Mouse (Mus musculus) liver, embryonic 18 days (tissue): Measurements from ENCODE around the gene Gm20517. TPM values are rescaled to one million over a fixed set of nuclear protein-coding genes. Genes with fewer than 3 reads are reported as not detected.

Experiments
- polyA plus RNA-seq: library from polyadenylated mRNA; depleted of rRNA; stranded (reverse); fragments of >200 nt; gene quantifications from 2 replicates; pipeline ENCODE4 v1.2.3, GENCODE M21; 2012; rRNA removed

Gm20517 gene
- 0.40 and 0.60 TPM in 2 replicates for polyA plus RNA-seq

DNA sequence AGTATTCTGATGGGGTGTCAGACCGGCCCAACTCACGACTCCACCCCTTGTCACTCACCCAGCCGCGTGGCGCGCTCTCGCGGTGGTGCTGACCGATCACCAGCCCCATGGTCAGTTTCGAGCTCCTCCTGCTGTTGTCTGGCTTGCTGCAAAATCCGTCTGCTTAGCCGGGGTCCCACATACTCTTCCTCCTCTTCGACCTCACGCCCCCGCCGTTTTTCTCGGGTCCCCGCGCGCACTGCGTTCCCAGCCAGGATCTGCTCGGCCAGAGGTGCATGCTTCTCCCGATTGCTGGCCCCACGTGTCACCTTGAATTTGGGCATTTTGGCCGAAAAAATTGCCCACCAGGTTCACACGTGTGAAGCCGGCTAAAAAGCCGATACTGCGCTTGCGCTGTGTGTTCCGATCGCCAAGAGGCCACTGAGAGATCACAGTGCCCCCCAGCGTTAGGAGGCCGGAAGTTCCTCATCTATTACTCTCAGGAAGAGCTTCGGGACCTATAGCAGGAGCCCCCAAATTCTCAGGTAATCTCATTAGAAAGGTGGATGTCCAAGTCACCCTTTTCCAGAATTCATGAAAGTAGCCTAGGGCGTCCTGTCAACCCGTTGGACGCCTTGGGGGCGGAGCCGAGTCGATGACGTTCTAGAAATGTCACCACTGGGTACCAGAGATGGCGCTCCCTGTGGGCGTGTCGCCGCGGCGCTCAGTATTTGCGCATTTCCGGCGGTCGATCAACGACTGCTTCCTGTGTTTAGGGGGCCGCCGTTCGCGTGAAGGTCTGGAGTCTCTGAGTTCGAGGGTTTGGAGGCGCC lies at the start of gene Gm20517, which contains the start of the genes Bysl and Med20:
Gm20517 (plus strand) TSS at position 741 of the 812 bp plus-strand sequence.
Bysl (minus strand) TSS at position 644 of the 812 bp plus-strand sequence.
Med20 (plus strand) TSS at position 734 of the 812 bp plus-strand sequence.

DNA sequence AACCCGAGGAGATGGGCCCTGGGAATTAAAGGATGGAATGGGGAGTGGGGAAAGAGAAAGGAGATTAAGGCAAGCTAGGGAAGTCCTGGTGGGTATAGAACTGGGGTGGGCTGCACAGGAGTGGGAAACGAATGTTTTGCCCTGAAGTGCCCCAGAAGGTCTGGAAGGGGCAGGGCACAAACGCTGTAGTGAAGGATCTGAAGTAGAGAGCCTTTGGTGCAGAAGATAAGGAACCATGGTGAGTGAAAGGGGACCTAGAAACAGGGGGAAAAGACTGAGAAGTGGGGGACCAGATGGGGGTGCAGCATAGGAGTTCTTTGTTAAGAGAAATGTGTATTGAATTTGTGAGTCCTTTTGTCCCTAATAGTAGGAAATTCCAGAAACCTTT lies 19.3 kb downstream of the Gm20517 start, which contains the start of gene Usp49:
Usp49 (plus strand) TSS at position 13 of the 388 bp plus-strand sequence.

DNA sequence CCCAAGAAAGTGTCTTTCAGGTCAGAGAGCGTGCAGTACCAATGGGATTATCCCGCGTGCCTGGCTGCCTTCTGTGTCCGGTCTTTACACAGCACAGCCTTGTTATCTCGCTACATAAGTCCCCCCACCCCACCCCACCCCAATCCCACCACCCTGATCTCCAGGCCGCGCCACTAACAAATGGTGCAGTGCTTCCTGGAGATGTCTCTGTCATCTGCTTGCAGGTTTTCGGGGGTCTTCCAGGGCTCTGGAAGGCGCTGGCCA lies 76.9 kb downstream of the Gm20517 start, which contains the start of gene Tomm6:
Tomm6 (minus strand) TSS at position 43 of the 264 bp plus-strand sequence.

DNA sequence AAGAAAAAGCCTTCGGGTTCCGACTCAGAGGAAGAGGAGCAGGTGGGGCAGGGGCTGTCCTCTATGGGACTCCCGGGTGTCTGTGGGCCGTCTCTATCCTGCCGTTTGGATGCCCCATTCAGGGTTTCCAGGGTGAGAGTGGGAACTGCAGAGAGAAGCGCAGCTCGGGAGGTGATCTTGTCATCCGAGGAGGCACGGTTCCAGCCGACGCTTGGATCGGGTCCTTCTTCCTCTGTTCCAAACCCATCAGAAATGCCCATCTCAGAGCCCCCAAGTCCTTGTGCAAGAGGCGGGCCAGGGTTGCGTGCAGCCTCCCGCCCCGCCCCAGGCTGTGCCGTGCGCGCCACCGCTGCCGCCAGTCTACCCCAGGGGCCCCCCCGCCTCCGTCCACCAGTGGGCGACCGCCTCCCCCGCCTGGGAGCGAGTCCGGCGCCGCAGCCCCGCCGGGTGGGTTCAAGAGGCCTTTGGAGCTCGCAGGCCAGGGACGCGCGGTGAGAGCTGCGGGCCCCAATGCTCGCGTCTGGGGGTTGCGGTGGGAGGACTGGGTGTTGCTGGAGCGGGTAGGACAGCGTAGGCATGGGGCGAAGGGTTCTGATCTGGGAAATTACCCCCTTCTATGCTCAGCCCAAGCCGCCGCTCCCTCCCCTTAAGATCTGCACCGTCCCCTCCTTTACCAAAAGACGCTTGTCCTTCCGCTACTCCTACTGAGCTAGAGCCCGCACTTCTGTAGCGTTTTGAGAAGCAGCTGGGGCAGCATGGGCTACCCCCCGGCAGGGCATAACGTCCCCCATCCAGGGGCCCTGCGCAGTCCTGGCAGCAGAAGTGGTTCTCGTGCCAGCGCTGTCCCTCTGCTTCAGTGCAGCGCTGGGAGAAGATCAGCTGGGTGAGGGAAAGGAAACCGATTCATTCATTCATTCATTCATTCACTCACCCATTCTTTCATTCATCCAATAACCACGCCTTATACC lies 77.5 kb downstream of the Gm20517 start, which contains the start of gene Frs3:
Frs3 (plus strand) TSS at position 423 of the 968 bp plus-strand sequence.

DNA sequence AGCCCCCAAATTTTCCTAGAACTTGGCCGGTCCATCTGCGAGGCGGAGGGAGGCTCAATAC lies 82.9 kb downstream of the Gm20517 start, which contains the start of gene Gm21981:
Gm21981 (minus strand) TSS at position 14 of the 61 bp plus-strand sequence.

DNA sequence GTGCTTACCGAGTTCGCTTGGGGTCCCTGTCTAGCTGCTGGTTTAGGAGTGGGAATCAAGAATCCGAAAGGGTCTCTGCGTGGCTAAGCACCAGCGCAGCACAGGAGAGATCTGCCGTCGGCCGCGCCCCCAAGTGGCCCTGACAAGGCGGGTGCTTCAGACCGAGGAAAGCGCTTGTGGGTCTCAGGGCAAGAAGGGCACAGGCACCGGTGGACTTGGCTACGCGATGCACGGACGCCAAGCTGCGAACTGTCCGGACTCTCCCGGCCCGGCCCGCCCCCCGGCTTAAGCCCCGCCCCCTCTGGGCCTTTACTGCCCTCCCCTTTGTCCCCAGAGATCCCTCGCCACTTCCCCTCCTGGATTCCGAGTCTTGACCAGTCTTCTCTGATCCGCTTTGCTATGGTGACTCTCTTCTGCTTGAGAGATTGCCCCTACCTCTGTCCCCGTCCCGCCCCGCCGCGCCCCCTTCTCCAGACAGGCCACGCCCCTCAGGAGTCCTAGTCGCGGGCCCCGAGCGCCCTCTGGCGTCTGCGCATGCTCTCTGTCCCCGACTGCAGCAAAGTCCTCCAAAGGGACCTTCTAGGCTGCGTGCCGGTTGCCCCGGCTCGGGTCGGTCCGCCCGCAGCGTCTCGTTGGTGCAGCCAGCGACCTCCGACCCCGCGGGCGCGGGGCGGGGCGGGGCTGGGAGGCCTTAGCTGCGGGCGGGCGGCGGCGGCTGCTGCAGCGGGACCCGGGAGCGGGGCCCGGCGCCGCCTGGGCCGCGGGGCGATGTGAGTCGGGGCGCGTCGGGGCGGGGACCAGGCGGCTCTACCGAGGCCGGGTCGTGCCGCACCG lies 83.3 kb downstream of the Gm20517 start, which contains the start of gene Prickle4:
Prickle4 (minus strand) TSS at position 234 of the 834 bp plus-strand sequence.

DNA sequence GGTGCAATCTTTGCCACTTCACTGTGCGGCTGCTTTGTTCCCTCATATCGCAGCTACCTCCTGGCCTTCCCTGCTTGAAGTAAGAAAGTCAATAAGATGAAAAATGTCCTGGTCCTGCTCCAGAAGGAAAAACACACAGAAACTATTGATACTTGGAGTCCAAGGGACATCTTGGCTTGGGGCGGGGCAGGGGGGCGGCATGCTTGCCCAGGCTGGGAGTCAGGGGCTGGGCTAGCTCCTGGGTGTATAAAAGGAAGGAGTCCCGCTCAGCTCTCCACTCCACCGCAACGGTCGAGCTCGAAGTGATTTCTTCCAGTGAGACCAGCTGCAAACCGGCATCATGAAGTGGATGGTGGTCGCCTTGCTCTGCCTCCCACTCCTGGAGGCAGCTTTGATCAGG lies 115.2 kb downstream of the Gm20517 start, which contains the start of gene Pgc:
Pgc (plus strand) TSS at position 277 of the 400 bp plus-strand sequence.

Other genes with a start within 250 kb of the Gm20517 start
- 18.9 and 19.2 TPM in 2 replicates for gene Mrps10, start 242.7 kb upstream of the Gm20517 start, polyA plus RNA-seq
- 0.38 and 0.48 TPM in 2 replicates for gene Guca1b, start 226.2 kb upstream of the Gm20517 start, polyA plus RNA-seq
- 1.3 and 1.7 TPM in 2 replicates for gene Guca1a, start 211.0 kb upstream of the Gm20517 start, polyA plus RNA-seq
- gene AI661453, start 175.0 kb upstream of the Gm20517 start, polyA plus RNA-seq, result 2.0 and 2.2 TPM in 2 replicates
- 3.6 and 3.7 TPM in 2 replicates for gene 1700001C19Rik, start 174.2 kb upstream of the Gm20517 start, polyA plus RNA-seq
- gene Taf8, start 109.3 kb upstream of the Gm20517 start, polyA plus RNA-seq, result 13.0 and 14.1 TPM in 2 replicates
- gene Ccnd3, start 106.5 kb upstream of the Gm20517 start, polyA plus RNA-seq, result 130 and 132 TPM in 2 replicates
- gene Bysl, start 97 bp upstream of the Gm20517 start, polyA plus RNA-seq, result 6.1 and 6.2 TPM in 2 replicates
- 19.4 and 20.9 TPM in 2 replicates for gene Med20, start within 50 bp of the Gm20517 start, polyA plus RNA-seq
- 3.5 and 3.8 TPM in 2 replicates for gene Usp49, start 19.1 kb downstream of the Gm20517 start, polyA plus RNA-seq
- gene Tomm6, start 76.8 kb downstream of the Gm20517 start, polyA plus RNA-seq, result 51.4 and 52.0 TPM in 2 replicates
- gene Frs3, start 77.4 kb downstream of the Gm20517 start, polyA plus RNA-seq, result 2.8 and 2.9 TPM in 2 replicates
- 0.29 and 0.32 TPM in 2 replicates for gene Gm21981, start 82.9 kb downstream of the Gm20517 start, polyA plus RNA-seq
- 0.06 and 0.16 TPM in 2 replicates for gene Prickle4, start 83.1 kb downstream of the Gm20517 start, polyA plus RNA-seq
- 0.02 TPM in 2 replicates for gene Pgc, start 115.3 kb downstream of the Gm20517 start, polyA plus RNA-seq
- gene Tfeb, start 125.4 kb downstream of the Gm20517 start, polyA plus RNA-seq, result 3.9 and 4.7 TPM in 2 replicates
- 10.9 and 14.0 TPM in 2 replicates for gene Mdfi, start 223.1 kb downstream of the Gm20517 start, polyA plus RNA-seq